ENCODE assay signal across 12 mouse cellular contexts in the genomic region with DNA sequence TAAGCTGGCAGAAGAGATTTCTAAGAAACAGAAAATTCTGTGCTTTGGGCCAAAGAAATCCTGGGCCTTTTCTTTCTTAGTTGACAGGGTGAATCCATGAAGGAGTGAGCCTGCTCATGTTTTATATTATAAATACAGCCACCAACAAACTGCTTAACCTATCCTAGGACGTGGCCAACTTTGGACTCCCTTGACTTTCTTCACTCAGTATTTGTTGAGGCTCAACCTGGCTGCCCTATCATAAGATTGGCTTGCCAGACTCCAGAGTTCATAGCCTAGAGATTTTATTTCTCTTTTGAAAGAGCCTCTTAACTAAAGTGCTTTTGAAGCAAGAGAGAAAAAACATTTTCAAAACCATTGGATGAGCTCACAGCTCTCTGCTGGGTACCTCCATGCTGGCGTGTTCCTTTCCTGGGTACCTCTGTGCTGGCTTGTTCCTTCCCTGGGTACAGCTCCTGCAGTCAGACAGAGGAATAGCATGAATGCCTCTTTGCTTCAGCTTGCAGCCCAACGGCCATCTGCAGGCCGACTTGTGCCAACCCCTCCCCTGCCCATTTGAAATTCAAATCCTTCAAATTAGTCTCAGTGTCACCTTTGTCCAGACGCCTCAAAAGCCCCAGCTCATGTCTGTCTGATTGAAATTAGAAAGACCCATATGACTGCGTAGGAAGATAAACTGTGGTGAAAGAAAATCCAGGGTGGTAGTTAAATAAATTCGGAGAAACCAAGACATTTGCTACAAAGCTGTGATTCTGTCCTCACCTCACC.
DNase-seq lines count a peak whose midpoint lies in the region; ATAC-seq and TF ChIP-seq lines count a peak whose summit lies in the region.
"Had no signal": no experiment of that assay in that cellular context is flagged by ENCODE, and none has a peak within 500 bp of the region (broad histone marks: within the 10 kb centered on the region; RNA-seq: fewer than 3 reads in every experiment).

No protein-coding gene starts in this region.

- 39% methylated on average over 7 of the region's 7 CpGs for WGBS in kidney, adult 2 months
- 29% methylated on average over 7 of the region's 7 CpGs for WGBS in kidney, embryonic 15.5 days

- no peak for ATAC-seq in kidney, embryonic 15.5 days (replicated peaks; ENCODE audit: low FRiP score)
- ATAC-seq in inflammation-experienced regulatory T-cells, adult 6 months, result no peak

- no peaks in the 10 kb centered on the region for H3K36me3 ChIP-seq in kidney, adult 2 months (ENCODE audit: control insufficient read depth, insufficient read depth, low read length)
- no peaks in the 10 kb centered on the region for H3K36me3 ChIP-seq in kidney, embryonic 15.5 days
- H3K36me3 ChIP-seq: heart, embryonic 15.5 days; stomach, embryonic 15.5 days had no signal

- TF ChIP-seq CTCF in kidney, adult 2 months (conservative IDR thresholded peaks at IDR 0.05; ENCODE audit: insufficient read depth, insufficient read length, low read depth, low read length), result no peak

- DNase-seq in kidney, adult 2 months, result peak; percentile 33
- peak; percentile 23 for DNase-seq in kidney, postnatal 14 days
- peak; percentile 32 for DNase-seq in mesoderm, embryonic 11.5 days (ENCODE audit: low read depth, low spot score)
- no peak for DNase-seq in spleen, postnatal 10 days (ENCODE audit: low spot score in 2 of 2)
- no peak for DNase-seq in urinary bladder, postnatal 4 days (ENCODE audit: low spot score in 2 of 2)
- DNase-seq in spleen, postnatal 14 days (ENCODE audit: low spot score in 2 of 2), result no peak
- DNase-seq: lung, embryonic 14.5 days had no signal

- TF ChIP-seq POLR2A in kidney, adult 2 months (IDR thresholded peaks at IDR 0.05; ENCODE audit: low read depth, low read length), result no peak

- no peaks in the 10 kb centered on the region for H3K27me3 ChIP-seq in kidney, adult 2 months (replicated peaks; ENCODE audit: control insufficient read depth, insufficient read depth, low read length)
- no peaks in the 10 kb centered on the region for H3K27me3 ChIP-seq in kidney, embryonic 15.5 days
- H3K27me3 ChIP-seq: CH12.LX; heart, embryonic 15.5 days; stomach, embryonic 15.5 days had no signal

- no peak overlapping the region for H3K9ac ChIP-seq in kidney, embryonic 15.5 days
- H3K9ac ChIP-seq: heart, embryonic 15.5 days; lung, embryonic 14.5 days; stomach, embryonic 15.5 days had no signal

- no peaks in the 10 kb centered on the region for H3K4me1 ChIP-seq in kidney, adult 2 months (ENCODE audit: control insufficient read depth, insufficient read depth, low read length)
- H3K4me1 ChIP-seq in kidney, embryonic 15.5 days, result no peaks in the 10 kb centered on the region
- H3K4me1 ChIP-seq: stomach, embryonic 15.5 days had no signal

- H3K4me3 ChIP-seq in kidney, adult 2 months (ENCODE audit: insufficient read depth, low read depth, low read length), result no peak overlapping the region
- H3K4me3 ChIP-seq in kidney, embryonic 15.5 days (replicated peaks), result no peak overlapping the region
- H3K4me3 ChIP-seq: heart, embryonic 15.5 days; stomach, embryonic 15.5 days had no signal

- H3K4me2 ChIP-seq in kidney, embryonic 15.5 days, result no peak overlapping the region
- H3K4me2 ChIP-seq: heart, embryonic 15.5 days; lung, embryonic 14.5 days; stomach, embryonic 15.5 days had no signal

- H3K9me3 ChIP-seq in kidney, embryonic 15.5 days (replicated peaks), result no peaks in the 10 kb centered on the region
- H3K9me3 ChIP-seq: heart, embryonic 15.5 days; stomach, embryonic 15.5 days had no signal

- no peak overlapping the region for H3K27ac ChIP-seq in kidney, adult 2 months (ENCODE audit: insufficient read depth, low read depth, low read length)
- no peak overlapping the region for H3K27ac ChIP-seq in kidney, embryonic 15.5 days
- H3K27ac ChIP-seq: heart, embryonic 15.5 days; stomach, embryonic 15.5 days had no signal

Comparison
In these comparisons a context has a peak if more than half of its experiments do, and no peak if none do; other contexts are left out.
1. DNase-seq: peak in kidney, adult 2 months (single experiment), kidney, postnatal 14 days (single experiment) and mesoderm, embryonic 11.5 days (single experiment); none in spleen, postnatal 10 days (0 of 2), urinary bladder, postnatal 4 days (0 of 2) and spleen, postnatal 14 days (0 of 2).